Mouse (Mus musculus) limb, embryonic 14.5 days (tissue): ENCODE measurements around the gene 1700019N19Rik. TPM values are rescaled to one million over a fixed set of nuclear protein-coding genes. Genes with fewer than 3 reads are reported as not detected.

Experiments
- ATAC-seq: fragments of 200-750 bp; cut with Nextera tagmentation; 2 replicates; pipeline ENCODE4 v1.8.0; 2017; ENCODE audit warnings: low read depth, moderate number of reproducible peaks, moderate TSS enrichment; ENCODE audit not compliant: low FRiP score
- DNase-seq: peaks from one replicate; pipeline ENCODE4 v3.0.0-alpha.2; 2015; ENCODE audit warnings: low spot score
- H3K27ac ChIP-seq: fragments of 300-500 bp; sonication (generic); replicated peaks from 2 replicates; pipeline ENCODE4 v1.5.1; 2014; ENCODE audit warnings: low read depth, mild to moderate bottlenecking, low read length, moderate library complexity, mixed read lengths
- H3K27me3 ChIP-seq: fragments of 300-500 bp; sonication (generic); 2 replicates; pipeline ENCODE4 v1.6.1; 2014; ENCODE audit warnings: low read length, mixed read lengths; ENCODE audit not compliant: control insufficient read depth, insufficient read depth
- H3K36me3 ChIP-seq: fragments of 300-500 bp; sonication (generic); 2 replicates; pipeline ENCODE4 v1.6.1; 2014; ENCODE audit warnings: mild to moderate bottlenecking, low read length, moderate library complexity, mixed read lengths; ENCODE audit not compliant: control insufficient read depth, insufficient read depth
- H3K4me1 ChIP-seq: fragments of 300-500 bp; sonication (generic); 2 replicates; pipeline ENCODE4 v1.6.1; 2014; ENCODE audit warnings: antibody characterized with exemption, low read length, mixed read lengths; ENCODE audit not compliant: control insufficient read depth, insufficient read depth
- H3K4me2 ChIP-seq: fragments of 300-500 bp; sonication (generic); replicated peaks from 2 replicates; pipeline ENCODE4 v1.6.1; 2014; ENCODE audit warnings: low read depth, mild to moderate bottlenecking, low read length, moderate library complexity; ENCODE audit not compliant: severe bottlenecking
- H3K4me3 ChIP-seq: fragments of 300-500 bp; sonication (generic); replicated peaks from 2 replicates; pipeline ENCODE4 v1.5.1; 2014; ENCODE audit warnings: low read length
- H3K9ac ChIP-seq: fragments of 300-500 bp; sonication (generic); 2 replicates; pipeline ENCODE4 v1.6.1; 2014; ENCODE audit warnings: mild to moderate bottlenecking, low read depth, low read length, moderate library complexity; ENCODE audit not compliant: severe bottlenecking
- H3K9me3 ChIP-seq: fragments of 300-500 bp; sonication (generic); 2 replicates; pipeline ENCODE4 v1.6.1; 2016; ENCODE audit warnings: low read length; ENCODE audit not compliant: control insufficient read depth
- POLR2A ChIP-seq: fragments of 200-500 bp; IDR thresholded peaks from 2 replicates; pipeline ENCODE4 v1.8.0; 2012; ENCODE audit warnings: inconsistent platforms, mild to moderate bottlenecking, moderate library complexity, borderline replicate concordance; ENCODE audit not compliant: insufficient read depth, insufficient read length; ENCODE audit errors: extremely low read depth
- WGBS: fragments of 180-500 bp; shearing (Covaris S2); extraction: QIAGEN DNeasy Blood & Tissue Kit; methylation state at CpG from one replicate; pipeline ENCODE4 v1.1.7; 2014; 5-methylcytosine and 5-hydroxymethylcytosine counted together
- polyA plus RNA-seq, 2 experiments: library from polyadenylated mRNA; depleted of rRNA in 1 of 2; stranded (reverse) in 1 of 2; unstranded in 1 of 2; fragments of >200 nt; fragmentation: Nextera tagmentation in 1 of 2; extraction: Ambion mirVana in 1 of 2; gene quantifications; 2 replicates each; pipeline versions ENCODE4 v1.2.1 to v1.2.3; 2012 to 2014

1700019N19Rik gene
- polyA plus RNA-seq, 2 experiments: not detected

GRCm38 (mm10) chr19:58805191-58805779, 11.0 kb upstream of the 1700019N19Rik start:
- no peaks in the 10 kb centered on the region for H3K27me3 ChIP-seq
- H3K9ac ChIP-seq: no peak overlapping the region
- no peaks in the 10 kb centered on the region for H3K9me3 ChIP-seq
- ATAC-seq (no peak), DNase-seq (no peak)
- no peaks in the 10 kb centered on the region for H3K36me3 ChIP-seq
- H3K4me1 ChIP-seq: no peaks in the 10 kb centered on the region
- TF ChIP-seq POLR2A: no peak
- H3K4me2 ChIP-seq: no peak overlapping the region
- H3K27ac ChIP-seq: no peak overlapping the region
- 89% methylated on average over 9 of the region's 9 CpGs for WGBS
- H3K4me3 ChIP-seq: no peak overlapping the region

- H3K4me3 ChIP-seq: no peak overlapping the region
- ATAC-seq: no peak
- H3K4me2 ChIP-seq: no peak overlapping the region
- no peaks in the 10 kb centered on the region for H3K27me3 ChIP-seq
- no peak overlapping the region for H3K9ac ChIP-seq
- no peak for TF ChIP-seq POLR2A
- H3K9me3 ChIP-seq: no peaks in the 10 kb centered on the region
- peaks cover 3% of the 10 kb centered on the region; the same call in 1 of the 2 replicates for H3K36me3 ChIP-seq
- no peak overlapping the region for H3K27ac ChIP-seq
- 58% methylated on average over 12 of the region's 12 CpGs for WGBS
- no peaks in the 10 kb centered on the region for H3K4me1 ChIP-seq
- no peak for DNase-seq
Measured at GRCm38 (mm10) chr19:58795114-58795669, 931 bp upstream of the 1700019N19Rik start.

- no peak overlapping the region for H3K4me3 ChIP-seq
- H3K9me3 ChIP-seq: no peaks in the 10 kb centered on the region
- H3K4me2 ChIP-seq: no peak overlapping the region
- 76% methylated on average over 11 of the region's 11 CpGs for WGBS
- ATAC-seq: no peak
- H3K27ac ChIP-seq: no peak overlapping the region
- no peak overlapping the region for H3K9ac ChIP-seq
- no peak for DNase-seq
- H3K4me1 ChIP-seq: no peaks in the 10 kb centered on the region
- TF ChIP-seq POLR2A: no peak
- no peaks in the 10 kb centered on the region for H3K27me3 ChIP-seq
- H3K36me3 ChIP-seq: no peaks in the 10 kb centered on the region
Measured at GRCm38 (mm10) chr19:58789194-58789593, 5.1 kb downstream of the 1700019N19Rik start.

GRCm38 (mm10) chr19:58783938-58784337, 10.3 kb downstream of the 1700019N19Rik start:
- 52% methylated on average over 7 of the region's 7 CpGs for WGBS
- TF ChIP-seq POLR2A: no peak
- Histone ChIP-seq H3K4me2 (no peak overlapping the region), H3K9me3 (no peaks in the 10 kb centered on the region), H3K4me3 (no peak overlapping the region), H3K4me1 (no peaks in the 10 kb centered on the region), H3K36me3 (no peaks in the 10 kb centered on the region), H3K9ac (no peak overlapping the region), H3K27me3 (no peaks in the 10 kb centered on the region), H3K27ac (no peak overlapping the region)
- ATAC-seq: no peak
- DNase-seq: no peak

- no peak for DNase-seq
- no peak overlapping the region for H3K4me3 ChIP-seq
- H3K4me2 ChIP-seq: no peak overlapping the region
- H3K27ac ChIP-seq: no peak overlapping the region
- WGBS: 66% methylated on average over 4 of the region's 4 CpGs
- no peaks in the 10 kb centered on the region for H3K4me1 ChIP-seq
- H3K36me3 ChIP-seq: no peaks in the 10 kb centered on the region
- H3K27me3 ChIP-seq: no peaks in the 10 kb centered on the region
- H3K9me3 ChIP-seq: no peaks in the 10 kb centered on the region
- no peak for TF ChIP-seq POLR2A
- H3K9ac ChIP-seq: no peak overlapping the region
- no peak for ATAC-seq
Measured at GRCm38 (mm10) chr19:58781566-58781965, 12.7 kb downstream of the 1700019N19Rik start.
